Mouse (Mus musculus) retina, embryonic 14.5 days (tissue): Measurements from ENCODE around the gene Prss41.

Source experiments
- DNase-seq: peaks from one replicate; pipeline ENCODE4 v3.0.0-alpha.2; 2015; ENCODE audit warnings: low spot score

The Prss41 gene

DNA sequence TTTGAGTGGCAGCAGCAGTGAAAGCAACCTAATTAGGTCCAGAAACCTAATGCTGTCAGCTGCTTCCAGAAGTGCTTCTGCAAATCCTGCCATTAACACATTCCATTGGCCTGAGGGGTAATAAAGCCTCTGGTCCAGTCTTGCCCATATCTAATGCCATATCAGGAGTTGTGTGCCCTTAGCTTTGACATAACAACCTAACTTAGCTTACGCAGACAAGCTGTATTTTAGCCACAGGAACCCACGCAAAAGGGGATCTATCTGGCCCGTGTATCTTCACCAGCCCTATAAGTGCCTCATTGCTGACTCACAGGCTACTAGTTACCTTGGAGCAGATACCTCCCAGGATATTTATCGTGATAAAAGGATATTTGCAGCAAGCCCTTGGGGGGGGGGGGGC lies 18.4 kb downstream of the Prss41 start:
- no peak for DNase-seq

DNA sequence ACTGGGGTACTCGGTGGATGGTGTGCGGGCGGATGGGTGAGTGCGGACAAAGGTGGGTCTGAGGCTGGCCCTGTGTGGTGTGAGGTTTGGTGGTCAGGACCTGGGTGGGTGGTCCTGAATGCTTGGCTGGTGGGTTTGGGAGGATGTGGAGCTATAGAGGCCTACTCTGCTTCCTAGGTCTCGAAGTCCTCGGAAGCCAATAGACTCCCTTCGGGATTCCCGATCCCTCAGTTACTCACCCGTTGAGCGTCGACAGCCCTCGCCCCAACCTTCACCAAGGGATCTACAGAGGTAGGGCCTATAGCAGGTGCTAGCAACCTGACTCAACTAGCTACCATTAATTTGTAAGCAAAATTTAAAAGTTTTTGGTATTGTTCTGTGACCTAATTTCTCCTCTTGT lies 20.4 kb downstream of the Prss41 start:
- DNase-seq: no peak

- DNase-seq: no peak
Measured at GRCm38 (mm10) chr17:23823018-23823417, 21.0 kb downstream of the Prss41 start.

- DNase-seq: no peak
Measured at GRCm38 (mm10) chr17:23822094-23822493, 21.9 kb downstream of the Prss41 start.

GRCm38 (mm10) chr17:23820731-23821130 lies 23.2 kb downstream of the Prss41 start:
- no peak for DNase-seq

- DNase-seq: no peak
Measured at GRCm38 (mm10) chr17:23819235-23819634, 24.7 kb downstream of the Prss41 start.

GRCm38 (mm10) chr17:23818579-23818978 lies 25.4 kb downstream of the Prss41 start:
- no peak for DNase-seq

GRCm38 (mm10) chr17:23815641-23816040 lies 28.3 kb downstream of the Prss41 start:
- no peak for DNase-seq

DNA sequence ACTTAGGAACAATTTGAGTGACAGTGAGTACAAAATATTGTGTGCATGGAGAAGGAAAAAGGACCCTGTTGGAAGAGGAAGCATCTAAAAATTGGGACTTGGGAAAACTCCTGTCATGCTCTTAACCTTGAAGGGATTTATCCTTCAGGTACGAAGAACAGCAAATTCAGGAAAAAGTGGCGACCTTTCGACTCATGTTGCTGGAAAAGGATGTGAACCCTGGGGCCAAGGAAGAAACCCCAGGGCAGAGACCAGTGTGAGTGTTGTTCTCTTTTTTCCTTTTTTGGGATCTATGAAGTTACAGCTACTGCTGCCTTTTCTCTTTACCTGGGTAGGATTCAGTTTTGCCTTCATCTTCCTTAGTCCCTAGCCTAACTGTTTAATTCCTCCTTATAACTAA lies 36.1 kb downstream of the Prss41 start:
- DNase-seq: no peak

- DNase-seq: no peak
Measured at GRCm38 (mm10) chr17:23806867-23807266, 37.1 kb downstream of the Prss41 start.

GRCm38 (mm10) chr17:23804426-23805085 lies 39.4 kb downstream of the Prss41 start:
- DNase-seq: no peak

DNA sequence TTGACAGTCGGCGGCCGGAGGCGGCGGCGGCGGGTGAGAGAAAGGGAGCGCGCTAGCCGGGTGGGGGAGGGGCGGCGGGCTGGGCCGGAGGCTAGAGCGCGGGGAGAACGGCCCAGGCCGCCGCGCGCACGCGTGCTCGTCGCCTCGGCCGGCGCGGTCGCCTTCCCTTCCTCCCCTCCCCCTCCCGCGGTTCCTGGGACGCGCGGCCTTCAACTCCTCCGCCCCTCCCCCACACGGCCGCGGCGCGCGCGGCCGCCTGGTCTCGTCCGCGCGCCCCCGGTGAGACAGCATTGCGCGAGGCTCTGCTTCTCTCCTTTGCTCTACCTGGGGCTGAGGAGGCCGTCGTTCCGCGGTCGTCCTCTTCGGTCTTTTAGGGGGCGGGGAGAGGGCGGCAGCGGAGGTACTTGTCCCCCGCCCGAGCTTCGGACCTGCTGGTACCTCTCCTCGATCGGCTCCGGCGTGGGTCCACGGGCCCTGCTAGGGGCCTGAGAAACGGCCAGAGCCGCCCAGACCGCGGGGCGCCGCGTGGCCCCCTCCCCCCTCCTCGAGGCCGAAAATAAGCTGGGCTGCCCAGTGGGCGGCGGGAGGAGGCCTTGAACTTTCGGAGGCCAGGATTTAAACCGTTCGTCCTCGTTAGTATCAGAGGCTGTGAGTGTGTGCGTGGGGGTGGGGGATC lies 40.5 kb downstream of the Prss41 start:
- peak; percentile 88 for DNase-seq

GRCm38 (mm10) chr17:23802746-23803365 lies 41.1 kb downstream of the Prss41 start:
- DNase-seq: peak; percentile 99

DNA sequence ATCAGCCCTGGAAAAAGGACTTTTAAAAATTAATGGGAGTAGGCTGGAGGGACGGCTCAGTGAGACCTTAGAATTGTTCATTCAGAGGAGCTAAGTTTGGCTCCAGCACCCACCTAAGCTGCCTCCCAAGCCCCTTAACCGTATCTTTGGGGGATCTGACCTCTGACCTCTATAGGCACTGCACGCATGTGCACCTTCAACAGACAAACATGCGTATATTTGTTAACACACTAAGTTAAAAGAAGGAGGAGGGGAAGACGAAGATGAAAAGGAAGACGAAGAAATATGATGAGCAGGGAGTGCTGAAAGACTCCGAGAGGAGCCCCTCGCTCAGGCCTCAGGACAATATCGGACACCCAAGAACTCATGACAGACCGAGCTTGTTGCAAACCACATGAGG lies 42.3 kb downstream of the Prss41 start:
- no peak for DNase-seq

- DNase-seq: no peak
Measured at GRCm38 (mm10) chr17:23797316-23797715, 46.7 kb downstream of the Prss41 start.

DNA sequence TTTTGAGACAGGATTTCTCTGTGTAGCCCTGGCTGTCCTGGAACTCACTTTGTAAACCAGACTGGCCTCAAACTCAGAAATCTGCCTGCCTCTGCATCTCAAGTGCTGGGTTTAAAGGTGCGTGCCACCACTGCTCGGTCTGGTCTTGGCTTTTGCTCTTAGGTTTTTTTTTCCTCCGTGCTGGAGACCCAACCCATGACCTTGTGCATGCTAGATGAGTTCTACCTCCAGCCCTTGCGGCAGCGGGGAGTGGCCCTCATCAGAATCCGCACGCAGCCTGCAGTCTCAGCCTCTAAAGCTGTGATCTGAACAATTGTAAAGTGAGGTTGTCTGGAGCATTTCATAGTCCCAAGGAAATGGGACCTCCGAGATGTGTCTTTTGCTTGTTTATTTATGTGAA lies 48.6 kb downstream of the Prss41 start:
- DNase-seq: no peak

DNA sequence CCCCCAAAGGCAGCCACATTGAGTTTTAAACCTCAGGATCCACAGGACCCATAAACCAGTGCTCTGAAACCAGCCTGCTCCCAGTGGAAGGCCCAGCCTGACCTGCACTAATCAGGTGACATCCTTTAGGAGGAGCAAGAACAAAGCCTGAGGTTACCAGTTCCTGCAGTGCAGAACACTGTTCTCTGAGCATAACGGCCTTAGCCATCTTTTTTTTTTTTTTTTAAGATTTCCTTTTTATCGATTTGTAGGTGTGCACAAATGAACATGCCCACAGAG lies 53.0 kb downstream of the Prss41 start:
- DNase-seq: no peak

GRCm38 (mm10) chr17:23790269-23791078 lies 53.5 kb downstream of the Prss41 start, which contains the start of gene Srrm2:
Srrm2 (plus strand) TSS chr17:23790532.
- DNase-seq: peak; percentile 76

- DNase-seq: no peak
Measured at GRCm38 (mm10) chr17:23789749-23790268, 54.2 kb downstream of the Prss41 start.

GRCm38 (mm10) chr17:23788973-23789372 lies 55.0 kb downstream of the Prss41 start:
- no peak for DNase-seq
